9 mouse cellular contexts compared by ENCODE assay signal in the genomic region with DNA sequence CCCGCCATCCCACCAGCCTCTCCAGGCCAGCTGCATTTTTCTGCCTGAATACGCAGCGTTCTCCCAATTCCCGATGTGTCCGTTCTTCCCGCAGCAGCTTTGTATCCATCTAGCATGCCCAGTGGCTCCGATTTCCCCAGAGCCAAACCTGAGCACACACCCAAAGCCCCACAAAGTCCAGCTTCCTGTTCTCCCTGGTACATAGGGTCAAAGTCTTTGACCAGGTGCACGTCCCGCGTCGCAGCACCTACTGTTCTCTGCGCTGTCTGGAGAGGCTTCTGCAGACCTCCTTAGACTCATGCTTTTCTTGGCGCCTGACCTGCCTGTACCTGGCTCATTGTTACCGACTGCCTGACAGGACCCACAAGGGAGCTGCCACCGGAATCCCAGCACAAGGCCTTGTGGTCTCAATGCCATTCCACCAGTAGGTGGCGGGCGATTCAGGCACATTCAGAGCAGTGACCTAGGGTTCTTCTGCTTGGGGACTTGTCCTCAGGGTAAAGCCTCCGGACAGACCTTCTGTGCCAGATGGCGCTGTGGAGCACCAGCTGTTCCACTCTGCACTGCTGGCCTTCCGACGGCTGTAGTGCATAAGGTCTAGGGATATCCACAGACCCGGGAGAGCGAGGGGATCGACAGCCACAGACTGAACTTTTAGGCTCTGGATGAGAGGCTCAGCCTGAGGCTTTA. TPM values are rescaled to one million over a fixed set of nuclear protein-coding genes. Genes with fewer than 3 reads are reported as not detected.
DNase-seq lines count a peak whose midpoint lies in the region; ATAC-seq and TF ChIP-seq lines count a peak whose summit lies in the region.
"Had no signal": no experiment of that assay in that cellular context is flagged by ENCODE, and none has a peak within 500 bp of the region (broad histone marks: within the 10 kb centered on the region; RNA-seq: fewer than 3 reads in every experiment).

No protein-coding gene starts in this region.

- peaks cover 9% of the 10 kb centered on the region; the same call in 1 of the 2 replicates for H3K36me3 ChIP-seq in heart, embryonic 12.5 days
- no peaks in the 10 kb centered on the region for H3K36me3 ChIP-seq in kidney, embryonic 16.5 days (ENCODE audit: insufficient read depth, low read length)

- H3K4me2 ChIP-seq in heart, embryonic 12.5 days: peak overlapping the region; percentile 27
- H3K4me2 ChIP-seq in kidney, embryonic 16.5 days (replicated peaks; ENCODE audit: low read depth, low read length): peak overlapping the region; percentile 20

- peak; percentile 89 for ATAC-seq in erythroblast, adult 5-6 weeks (replicated peaks; ENCODE audit: low FRiP score, poor library complexity, severe bottlenecking)
- peak; percentile 85 for ATAC-seq in heart, embryonic 12.5 days (ENCODE audit: insufficient number of reproducible peaks, low FRiP score)
- ATAC-seq in kidney, embryonic 16.5 days (ENCODE audit: low FRiP score, low TSS enrichment): peak; percentile 92
- peak; percentile 95 for ATAC-seq in monocyte, adult 5-6 weeks (replicated peaks; ENCODE audit: insufficient number of reproducible peaks, low FRiP score, low TSS enrichment, poor library complexity, severe bottlenecking)

- H3K27me3 ChIP-seq in heart, embryonic 12.5 days (replicated peaks): no peaks in the 10 kb centered on the region
- no peaks in the 10 kb centered on the region for H3K27me3 ChIP-seq in kidney, embryonic 16.5 days (ENCODE audit: insufficient read depth, low read length)

- no peaks in the 10 kb centered on the region for H3K9me3 ChIP-seq in heart, embryonic 12.5 days (replicated peaks)
- H3K9me3 ChIP-seq in kidney, embryonic 16.5 days (ENCODE audit: low read length): no peaks in the 10 kb centered on the region

- H3K27ac ChIP-seq in heart, embryonic 12.5 days (ENCODE audit: poor library complexity, severe bottlenecking): no peak overlapping the region
- H3K27ac ChIP-seq in kidney, embryonic 16.5 days (ENCODE audit: low read length): no peak overlapping the region; the same call in 1 of the 2 replicates

- no peak for TF ChIP-seq POLR2A in brain, embryonic 14.5 days (IDR thresholded peaks at IDR 0.05; ENCODE audit: borderline replicate concordance, extremely low read depth, insufficient read depth, insufficient read length, poor library complexity, severe bottlenecking)

- peak; percentile 88 for DNase-seq in CD4-positive helper T cell, adult 2 months (ENCODE audit: low read depth, low spot score)
- DNase-seq in brain, embryonic 14.5 days (ENCODE audit: low read depth): peak; percentile 96
- DNase-seq in liver: peak; percentile 92
- peak; percentile 89 to 91 for DNase-seq in spleen, postnatal 36 days (ENCODE audit: low spot score in 2 of 2)

- WGBS in heart, embryonic 12.5 days: 14% methylated on average over 24 of the region's 24 CpGs
- 17% methylated on average over 24 of the region's 24 CpGs for WGBS in kidney, embryonic 16.5 days

- TF ChIP-seq CTCF in brain, embryonic 14.5 days (IDR thresholded peaks at IDR 0.05; ENCODE audit: borderline replicate concordance, extremely low read depth, insufficient read depth, insufficient read length): peak; percentile 92

- H3K4me1 ChIP-seq in heart, embryonic 12.5 days (replicated peaks): peaks cover 24% of the 10 kb centered on the region
- peaks cover 9% of the 10 kb centered on the region for H3K4me1 ChIP-seq in kidney, embryonic 16.5 days (ENCODE audit: insufficient read depth, low read length)

- no peak overlapping the region for H3K4me3 ChIP-seq in heart, embryonic 12.5 days
- H3K4me3 ChIP-seq in kidney, embryonic 16.5 days (ENCODE audit: low read length): no peak overlapping the region
- H3K4me3 ChIP-seq: erythroblast, embryonic 14.5 days had no signal

- H3K9ac ChIP-seq in heart, embryonic 12.5 days: no peak overlapping the region
- 0 out of 2 replicates have a peak overlapping the region, but pooled peaks have one; percentile 10 for H3K9ac ChIP-seq in kidney, embryonic 16.5 days (replicated peaks; ENCODE audit: low read length)

RNA-seq across cellular contexts. Expression of gene Tob2, which starts 27.3 kb away (rescaled TPM):
- polyA plus RNA-seq in brain, embryonic 14.5 days (2012; rRNA removed): 15.4 and 15.7 TPM in 2 replicates
- total RNA-seq in erythroblast, adult 5-6 weeks (2015; ENCODE audit: low replicate concordance): 6.3 and 9.6 TPM in 2 replicates
- 5.3 and 7.2 TPM in 2 replicates for total RNA-seq in erythroblast, adult 5-6 weeks (2017; ENCODE audit: low replicate concordance)
- polyA plus RNA-seq in heart, embryonic 12.5 days (2016; fragmentation: Nextera tagmentation; extraction: Ambion mirVana): 14.6 and 14.7 TPM in 2 replicates
- 29.6 and 32.6 TPM in 2 replicates for polyA plus RNA-seq in kidney, embryonic 16.5 days (2015; fragmentation: Nextera tagmentation; extraction: Ambion mirVana)
- 27.1 to 48.1 TPM (median 29.4 TPM) in 3 replicates for total RNA-seq in monocyte, adult 5-6 weeks (2017)

RNA-seq across cellular contexts. Expression of gene Tef, which starts 29.1 kb away (rescaled TPM):
- polyA plus RNA-seq in brain, embryonic 14.5 days (2012; rRNA removed): 35.5 and 38.0 TPM in 2 replicates
- 0.38 and 2.3 TPM in 2 replicates for total RNA-seq in erythroblast, adult 5-6 weeks (2015; ENCODE audit: low replicate concordance)
- total RNA-seq in erythroblast, adult 5-6 weeks (2017; ENCODE audit: low replicate concordance): 0.98 and 2.0 TPM in 2 replicates
- polyA plus RNA-seq in heart, embryonic 12.5 days (2016; fragmentation: Nextera tagmentation; extraction: Ambion mirVana): 26.0 and 27.8 TPM in 2 replicates
- polyA plus RNA-seq in kidney, embryonic 16.5 days (2015; fragmentation: Nextera tagmentation; extraction: Ambion mirVana): 25.7 and 28.9 TPM in 2 replicates
- total RNA-seq in monocyte, adult 5-6 weeks (2017): 44.4 to 60.3 TPM (median 52.9 TPM) in 3 replicates

RNA-seq across cellular contexts. Expression of gene Phf5a, which starts 40.4 kb away (rescaled TPM):
- polyA plus RNA-seq in brain, embryonic 14.5 days (2012; rRNA removed): 85.1 and 103 TPM in 2 replicates
- 29.7 and 33.0 TPM in 2 replicates for total RNA-seq in erythroblast, adult 5-6 weeks (2015; ENCODE audit: low replicate concordance)
- total RNA-seq in erythroblast, adult 5-6 weeks (2017; ENCODE audit: low replicate concordance): 19.8 and 45.9 TPM in 2 replicates
- 88.9 and 89.3 TPM in 2 replicates for polyA plus RNA-seq in heart, embryonic 12.5 days (2016; fragmentation: Nextera tagmentation; extraction: Ambion mirVana)
- polyA plus RNA-seq in kidney, embryonic 16.5 days (2015; fragmentation: Nextera tagmentation; extraction: Ambion mirVana): 167 and 172 TPM in 2 replicates
- 54.7 to 91.7 TPM (median 58.7 TPM) in 3 replicates for total RNA-seq in monocyte, adult 5-6 weeks (2017)

RNA-seq across cellular contexts. Expression of gene Aco2, which starts 40.8 kb away (rescaled TPM):
- 262 and 283 TPM in 2 replicates for polyA plus RNA-seq in brain, embryonic 14.5 days (2012; rRNA removed)
- 16.3 and 37.8 TPM in 2 replicates for total RNA-seq in erythroblast, adult 5-6 weeks (2015; ENCODE audit: low replicate concordance)
- total RNA-seq in erythroblast, adult 5-6 weeks (2017; ENCODE audit: low replicate concordance): 29.7 and 59.3 TPM in 2 replicates
- polyA plus RNA-seq in heart, embryonic 12.5 days (2016; fragmentation: Nextera tagmentation; extraction: Ambion mirVana): 497 and 519 TPM in 2 replicates
- polyA plus RNA-seq in kidney, embryonic 16.5 days (2015; fragmentation: Nextera tagmentation; extraction: Ambion mirVana): 281 and 293 TPM in 2 replicates
- 103 to 166 TPM (median 150 TPM) in 3 replicates for total RNA-seq in monocyte, adult 5-6 weeks (2017)
